Mouse (Mus musculus) kidney, postnatal 36 days (tissue): Measurements from ENCODE around the gene Cmss1.

Source experiments
- DNase-seq, 2 experiments: peaks; one replicate each; pipeline ENCODE4 v3.0.0; 2021 to 2022; ENCODE audit warnings: mixed read lengths in 2 of 2

The Cmss1 gene

DNA sequence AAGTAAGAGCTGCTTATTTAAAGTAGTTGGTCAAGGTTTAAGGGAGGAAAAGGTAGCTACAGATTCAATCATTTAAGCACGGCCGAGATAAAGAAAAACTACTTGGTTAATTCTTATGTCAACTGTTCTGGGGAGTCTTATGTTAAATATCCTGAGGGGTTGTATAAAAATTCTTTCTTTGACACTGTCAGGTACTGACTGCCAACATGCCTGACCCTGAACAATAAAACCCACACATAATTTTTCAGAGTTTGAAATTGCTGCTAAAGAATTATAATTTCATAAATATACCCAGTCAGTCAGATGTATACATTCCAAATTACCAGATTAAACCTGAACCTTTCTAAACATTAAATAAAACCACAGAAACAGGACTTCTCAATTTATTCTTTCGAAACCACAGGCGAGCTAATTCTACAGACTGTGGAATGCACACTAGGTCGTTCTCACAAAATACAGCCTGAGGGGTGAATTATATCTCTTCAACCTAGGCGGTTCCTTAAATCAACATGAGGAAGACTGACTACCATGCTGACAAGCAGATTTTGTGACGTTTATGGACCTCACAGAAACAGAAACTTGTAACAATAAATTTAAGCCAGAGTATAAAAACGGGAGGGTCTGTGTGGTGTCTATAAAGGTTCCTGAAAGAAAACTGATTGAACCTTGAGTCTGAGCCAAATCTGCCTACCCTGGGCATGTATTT is 223.2 kb downstream of the Cmss1 start:
- no peak for DNase-seq

DNA sequence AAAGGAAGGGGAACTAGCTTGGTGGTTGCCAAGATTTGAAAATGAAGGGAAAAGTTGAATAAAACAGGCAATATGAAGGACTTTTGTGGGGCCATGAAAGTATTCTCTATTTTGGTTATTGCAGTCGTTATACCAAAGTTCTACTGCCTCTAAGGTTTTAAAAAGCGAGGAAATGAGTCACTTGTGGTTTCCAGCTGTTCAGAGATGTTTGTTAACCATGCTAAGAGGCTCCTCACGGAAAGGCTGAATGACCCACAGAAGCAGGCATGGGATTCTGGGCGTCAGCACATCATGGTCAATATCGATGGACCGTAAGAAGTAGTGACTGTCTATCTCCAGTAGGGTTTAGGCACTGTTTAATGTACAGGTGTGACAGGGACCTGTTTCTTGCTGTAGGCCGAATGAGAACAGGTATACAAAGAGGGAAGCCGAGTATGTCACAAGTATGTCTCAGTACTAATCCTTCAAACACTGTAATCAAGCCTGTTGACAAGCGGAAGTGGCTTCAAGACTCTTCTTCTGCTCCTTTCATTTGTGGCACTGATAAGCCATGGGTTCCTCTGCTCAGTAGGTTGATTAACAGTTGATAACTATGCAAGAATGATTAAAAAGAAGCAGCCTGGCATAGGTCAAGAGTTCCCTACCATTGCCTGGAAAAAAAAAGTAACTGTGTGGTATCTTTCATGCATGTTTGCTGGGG is 227.9 kb downstream of the Cmss1 start:
- no peak for DNase-seq

- DNase-seq = no peak
These were observed 231.3 kb downstream of the Cmss1 start for GRCm38 (mm10) chr16:57375248-57375837.

DNA sequence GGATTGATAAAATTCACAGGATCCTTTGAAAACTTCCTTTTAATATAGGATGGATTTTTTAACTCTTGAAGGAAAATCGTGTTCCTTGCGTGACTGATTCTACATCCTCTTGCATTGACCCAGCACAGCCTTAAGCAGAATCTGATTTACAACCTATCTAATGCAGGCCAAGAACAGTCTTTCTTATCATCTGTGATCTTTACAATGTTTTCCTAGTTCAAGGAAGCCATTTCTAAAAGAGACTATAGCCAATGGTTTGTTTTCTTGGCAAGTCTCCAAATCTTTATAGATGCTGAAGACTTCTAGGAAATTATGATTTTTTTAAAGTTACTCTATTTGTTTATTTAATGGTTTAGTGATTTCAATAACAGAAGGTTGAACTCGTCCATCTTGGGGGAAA is 234.5 kb downstream of the Cmss1 start:
- DNase-seq = no peak

GRCm38 (mm10) chr16:57369846-57370496 is 236.7 kb downstream of the Cmss1 start:
- DNase-seq = peak; percentile 50 to 51

GRCm38 (mm10) chr16:57366941-57367694 is 239.5 kb downstream of the Cmss1 start:
- no peak for DNase-seq

- DNase-seq = no peak
These were observed 240.5 kb downstream of the Cmss1 start for GRCm38 (mm10) chr16:57366141-57366540.

DNA sequence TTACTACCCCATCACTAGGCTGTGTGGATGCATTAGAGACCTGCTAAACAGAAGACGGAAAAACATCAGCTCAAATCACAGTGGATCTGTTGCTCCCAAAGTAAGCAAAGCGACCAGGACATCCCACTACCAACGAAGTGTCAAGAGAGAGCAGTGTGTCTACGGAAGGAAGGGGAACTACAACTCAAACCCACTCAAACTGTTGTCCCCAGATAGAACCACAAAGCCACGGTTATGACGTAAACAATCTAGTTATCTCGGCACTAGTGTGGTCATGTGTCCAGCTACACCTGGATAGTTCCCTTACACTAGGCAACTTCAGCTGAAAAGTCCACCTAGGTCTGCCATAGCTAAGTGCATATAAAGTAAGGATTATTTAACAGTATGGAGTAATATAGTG is 242.2 kb downstream of the Cmss1 start:
- DNase-seq = no peak

GRCm38 (mm10) chr16:57362679-57363401 is 243.8 kb downstream of the Cmss1 start:
- DNase-seq = peak; percentile 54 to 64

GRCm38 (mm10) chr16:57360785-57361184 is 245.9 kb downstream of the Cmss1 start:
- no peak for DNase-seq

DNA sequence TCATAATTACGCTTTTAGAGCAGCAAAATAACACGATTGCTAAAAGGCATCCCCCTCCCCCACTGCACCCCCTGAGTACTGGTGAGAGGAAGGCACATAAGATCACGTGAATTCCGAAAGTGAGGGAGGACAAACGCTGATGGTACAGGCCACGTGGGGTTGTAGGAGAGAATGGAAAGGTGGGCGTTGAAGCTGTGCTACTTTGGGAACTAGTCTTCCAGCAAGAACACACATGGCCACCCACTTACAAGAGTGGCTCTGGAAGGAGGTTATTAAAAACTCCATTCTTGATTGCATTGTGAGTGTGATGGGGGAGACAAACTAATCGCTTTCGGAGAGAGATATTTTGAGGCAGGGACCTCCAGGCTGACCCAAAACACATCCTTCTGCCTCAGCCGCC is 247.4 kb downstream of the Cmss1 start:
- DNase-seq = no peak

GRCm38 (mm10) chr16:57357011-57357410 is 249.7 kb downstream of the Cmss1 start:
- no peak for DNase-seq

GRCm38 (mm10) chr16:57356454-57356853 is 250.2 kb downstream of the Cmss1 start:
- no peak for DNase-seq

- DNase-seq = no peak
These were observed 252.7 kb downstream of the Cmss1 start for GRCm38 (mm10) chr16:57353932-57354331.

GRCm38 (mm10) chr16:57353166-57353721 is 253.4 kb downstream of the Cmss1 start:
- DNase-seq = no peak

GRCm38 (mm10) chr16:57352751-57353150 is 253.9 kb downstream of the Cmss1 start, which contains the start of gene Filip1l:
Filip1l (plus strand) TSS chr16:57353093.
- DNase-seq = no peak

DNA sequence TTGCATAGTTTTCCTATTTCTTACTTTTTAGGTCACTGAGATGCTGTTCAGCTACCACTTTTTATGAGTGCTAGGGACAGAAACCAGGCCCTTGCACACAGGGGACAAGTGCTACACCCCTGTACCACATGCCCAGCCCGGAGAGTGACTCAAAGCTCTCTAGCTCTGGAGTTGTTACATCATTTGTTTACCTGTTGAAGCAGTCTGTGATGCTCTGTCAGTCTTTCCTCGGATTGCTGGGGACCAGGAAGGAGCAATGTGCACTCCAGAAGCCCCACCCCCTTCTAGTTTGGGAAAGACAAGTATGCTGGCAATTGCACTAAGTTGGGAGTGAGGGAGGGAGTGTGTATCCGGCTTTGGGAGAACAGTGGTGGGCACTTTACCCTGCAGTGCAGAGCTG is 257.0 kb downstream of the Cmss1 start:
- DNase-seq = no peak

DNA sequence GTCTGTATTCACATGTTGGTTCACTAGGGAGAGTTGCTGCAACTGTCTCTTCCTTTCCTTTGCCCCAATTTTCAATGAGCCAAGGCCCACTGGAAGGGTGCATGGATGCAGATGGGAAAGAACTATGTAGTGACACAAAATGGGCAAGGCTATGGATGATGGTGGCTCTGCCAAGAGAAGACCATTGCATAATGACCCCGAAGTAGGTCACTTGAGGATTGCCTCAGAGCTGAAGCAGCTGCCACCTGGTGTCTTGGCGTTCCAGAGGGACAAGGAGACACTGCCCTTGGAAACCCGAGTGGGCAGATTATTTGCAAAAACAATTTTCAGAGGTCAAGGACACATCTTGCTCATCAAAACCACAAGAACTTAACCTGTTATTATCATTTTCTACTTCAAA is 257.6 kb downstream of the Cmss1 start:
- no peak for DNase-seq

DNA sequence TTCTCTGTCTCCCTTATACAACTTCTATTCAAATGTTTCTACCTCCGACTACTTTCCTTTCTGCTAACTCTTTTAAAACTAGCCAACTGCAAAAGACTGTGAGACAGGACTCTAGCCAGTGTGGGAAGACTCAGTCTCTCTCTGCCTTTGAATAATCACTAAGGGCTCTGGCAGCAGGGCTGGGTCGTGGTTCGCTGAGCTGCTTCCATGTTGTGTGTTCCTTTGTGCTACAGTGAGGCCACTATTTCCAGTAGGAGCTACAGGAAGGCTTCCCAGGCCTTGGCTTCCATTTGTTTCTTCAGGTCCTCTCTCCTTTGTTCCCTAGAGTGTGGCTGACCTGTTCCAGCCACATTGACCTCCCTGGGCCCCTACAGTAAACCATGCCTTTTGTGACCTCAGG is 260.4 kb downstream of the Cmss1 start:
- no peak for DNase-seq

GRCm38 (mm10) chr16:57340613-57340898 is 266.1 kb downstream of the Cmss1 start:
- no peak for DNase-seq

GRCm38 (mm10) chr16:57339765-57340612 is 266.7 kb downstream of the Cmss1 start:
- DNase-seq = no peak
